Mouse (Mus musculus) adrenal gland, postnatal 0 days (tissue): ENCODE measurements around the gene Dhdds. TPM values are rescaled to one million over a fixed set of nuclear protein-coding genes. Genes with fewer than 3 reads are reported as not detected.

Experiments
- polyA plus RNA-seq: library from polyadenylated mRNA; unstranded; fragments of >200 nt; fragmentation: Nextera tagmentation; extraction: Ambion mirVana; gene quantifications from 2 replicates; pipeline ENCODE4 v1.2.1, GENCODE M21; 2015

Gene Dhdds
- polyA plus RNA-seq, result 25.2 and 34.1 TPM in 2 replicates

GRCm38 (mm10) chr4:134000466-134001438 lies at the start of gene Dhdds:
Dhdds (minus strand) TSS chr4:134000918.

DNA sequence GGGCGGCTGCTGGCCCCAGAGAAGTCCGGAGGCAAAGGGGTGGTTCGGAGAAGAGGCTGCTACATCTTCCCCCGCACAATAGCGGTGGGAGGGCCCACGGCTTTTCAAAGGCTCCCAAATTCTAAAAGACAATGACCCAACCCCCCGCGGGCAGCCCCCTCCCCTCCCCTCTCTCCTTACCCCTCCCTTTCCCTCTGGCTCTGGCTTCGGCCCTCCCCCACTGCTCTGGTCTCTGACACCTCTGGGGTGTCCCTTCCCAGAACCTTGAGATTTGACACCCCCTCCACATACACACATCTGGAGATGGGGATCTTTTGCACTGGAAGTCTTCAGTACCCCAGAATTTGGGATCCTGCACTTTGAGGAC lies 18.0 kb upstream of the Dhdds start, which contains the start of gene Lin28a:
Gene Lin28a, minus strand, starts transcription at position 63 of the 367 bp plus-strand sequence.

DNA sequence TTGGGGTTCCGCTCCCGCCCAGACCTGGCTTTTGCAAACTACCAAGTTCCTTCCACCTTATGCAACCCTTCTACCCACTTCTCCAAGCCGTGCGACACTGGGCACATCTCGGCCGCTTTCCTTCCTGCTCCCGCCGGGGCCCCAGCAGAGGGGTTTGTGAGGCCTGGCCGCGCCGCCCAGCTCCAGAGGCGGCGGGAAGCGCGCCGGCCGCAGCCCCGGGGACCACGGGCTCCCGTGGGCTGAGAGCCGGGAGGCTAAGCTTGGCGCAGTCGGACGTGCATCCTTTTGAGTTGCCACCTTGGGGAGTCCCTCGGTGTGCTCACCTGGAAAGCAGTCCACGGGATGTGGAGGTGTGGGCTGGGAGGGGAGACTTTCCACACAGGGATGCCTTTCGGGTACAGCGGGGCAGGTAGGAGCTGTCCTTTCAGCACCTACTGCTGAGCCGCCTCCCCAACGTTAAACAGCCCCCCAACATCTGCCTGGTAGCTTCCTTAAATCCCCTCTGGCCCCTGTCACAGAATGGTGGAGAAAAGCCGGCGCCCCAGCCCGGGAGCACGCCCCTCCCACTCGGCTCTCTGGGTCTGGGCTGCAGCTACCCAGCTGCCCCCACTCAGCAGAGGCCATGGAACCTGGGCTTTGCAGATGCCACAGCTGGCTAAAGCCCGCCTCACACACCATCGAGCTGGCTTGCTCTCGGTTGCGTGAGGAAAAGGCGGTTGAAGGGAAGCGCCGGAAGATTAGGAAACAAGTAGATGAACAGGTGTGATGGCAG lies 32.4 kb downstream of the Dhdds start, which contains the start of gene Hmgn2:
Gene Hmgn2, minus strand, starts transcription at position 501 of the 772 bp plus-strand sequence.

Other genes starting within 250 kb of the Dhdds start
- 11.2 and 12.0 TPM in 2 replicates for gene Arid1a, start 244.1 kb downstream of the Dhdds start, polyA plus RNA-seq
- gene Rps6ka1, start 113.1 kb downstream of the Dhdds start, polyA plus RNA-seq, result 11.7 and 22.3 TPM in 2 replicates
- 945 and 1,085 TPM in 2 replicates for gene Hmgn2, start 32.3 kb downstream of the Dhdds start, polyA plus RNA-seq
- gene Lin28a, start 17.9 kb upstream of the Dhdds start, polyA plus RNA-seq, result 0.04 and 0.09 TPM in 2 replicates
- not detected in 2 replicates for gene Zfp683, start 52.9 kb upstream of the Dhdds start, polyA plus RNA-seq
- 0.92 TPM in 1 of 2 replicates, not detected in the other for gene Crybg2, start 59.9 kb upstream of the Dhdds start, polyA plus RNA-seq
- 24.9 and 36.6 TPM in 2 replicates for gene Cd52, start 94.2 kb upstream of the Dhdds start, polyA plus RNA-seq
- gene Ubxn11, start 101.7 kb upstream of the Dhdds start, polyA plus RNA-seq, result 4.0 and 8.7 TPM in 2 replicates
- gene Sh3bgrl3, start 127.9 kb upstream of the Dhdds start, polyA plus RNA-seq, result 308 and 310 TPM in 2 replicates
- gene Cep85, start 186.2 kb upstream of the Dhdds start, polyA plus RNA-seq, result 24.0 and 39.9 TPM in 2 replicates
- gene Gm7534, start 202.1 kb upstream of the Dhdds start, polyA plus RNA-seq, result not detected in 2 replicates
- gene Catsper4, start 226.5 kb upstream of the Dhdds start, polyA plus RNA-seq, result not detected in 2 replicates
- gene Cnksr1, start 237.5 kb upstream of the Dhdds start, polyA plus RNA-seq, result 0.46 and 0.55 TPM in 2 replicates
- 0.17 TPM in 1 of 2 replicates, not detected in the other for gene E130218I03Rik, start 242.7 kb upstream of the Dhdds start, polyA plus RNA-seq
- 17.0 and 19.2 TPM in 2 replicates for gene Zfp593, start 244.7 kb upstream of the Dhdds start, polyA plus RNA-seq
- gene Gm30191, start 246.0 kb upstream of the Dhdds start, polyA plus RNA-seq, result not detected in 2 replicates